Mouse (Mus musculus) heart, postnatal 0 days (tissue): ENCODE data around the gene Ell.

Experiments used
- CTCF ChIP-seq: IDR thresholded peaks from 2 replicates; pipeline ENCODE4 v1.5.1; 2016; ENCODE audit warnings: antibody characterized with exemption, control low read depth, low read depth
- EP300 ChIP-seq: IDR thresholded peaks from 2 replicates; pipeline ENCODE4 v1.6.1; 2016; ENCODE audit warnings: antibody characterized with exemption, low read depth

- TF ChIP-seq CTCF = no peak
- TF ChIP-seq EP300 = no peak
Observed at GRCm38 (mm10) chr8:70615281-70615680, 76.0 kb downstream of the Ell start.
